Mouse (Mus musculus) testis, adult 10 weeks (tissue): ENCODE results near the gene H2-M3. TPM values are rescaled to one million over a fixed set of nuclear protein-coding genes. Genes with fewer than 3 reads are reported as not detected.

ENCODE experiments used
- polyA plus RNA-seq: library from polyadenylated mRNA; stranded (reverse); fragments of 350-450 nt; fragmentation: Illumina TruSeq; extraction: RNeasy Lipid Tissue Mini Kit (QIAGEN cat#74804); gene quantifications from one replicate; pipeline ENCODE4 v1.2.3, GENCODE M21; 2014; ENCODE audit warnings: low read depth, low replicate concordance

H2-M3 gene
- polyA plus RNA-seq: 0.28 TPM

GRCm38 (mm10) chr17:37270058-37270701 lies at the start of gene H2-M3:
TSS of gene H2-M3 (plus strand) at chr17:37270220.

GRCm38 (mm10) chr17:37237230-37237629 lies 32.8 kb upstream of the H2-M3 start, which contains the start of gene Olfr97:
TSS of gene Olfr97 (minus strand) at chr17:37237330.

DNA sequence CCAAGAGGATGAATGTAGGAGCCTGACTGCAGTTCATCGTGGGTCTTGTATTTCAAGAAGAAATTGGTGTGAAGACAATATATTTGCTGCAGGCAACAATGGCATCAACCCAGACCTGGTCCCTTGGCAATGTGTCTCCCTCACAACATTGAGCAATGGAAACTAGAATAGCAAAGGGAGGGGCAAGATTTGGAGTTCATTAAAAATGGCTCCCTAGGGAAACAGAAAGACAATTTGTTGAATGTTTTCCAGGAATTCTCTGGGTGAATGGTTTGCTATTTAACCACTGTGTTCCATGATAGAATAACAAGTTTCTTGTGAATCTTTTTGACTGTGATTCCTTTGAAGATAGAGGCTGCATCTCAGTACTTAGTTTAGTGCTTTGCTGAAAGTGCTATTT lies 6.4 kb upstream of the H2-M3 start, which contains the start of gene Olfr98:
Olfr98 (minus strand) TSS at position 124 of the 400 bp plus-strand sequence.

GRCm38 (mm10) chr17:37283360-37283759 lies 13.3 kb downstream of the H2-M3 start, which contains the start of gene Olfr99:
TSS of gene Olfr99 (minus strand) at chr17:37283460.

DNA sequence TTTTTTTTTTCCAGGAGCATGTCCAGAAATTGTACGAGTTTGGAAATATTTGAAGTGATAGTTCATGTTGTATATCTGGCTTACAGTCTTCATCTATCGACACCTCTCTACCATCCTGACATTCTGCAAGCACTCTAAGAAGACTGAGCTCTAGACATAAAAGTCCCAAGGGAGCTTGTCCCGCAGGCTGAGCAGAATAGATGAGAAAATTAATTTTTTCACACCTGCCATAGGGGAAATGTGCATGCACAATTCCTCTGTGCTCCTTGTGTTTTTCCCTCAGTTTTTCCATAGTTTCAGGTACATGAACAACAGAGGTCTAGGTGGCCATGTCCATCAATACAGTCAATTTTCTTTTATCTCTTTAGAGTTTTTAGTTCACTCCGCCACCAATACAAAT lies 34.2 kb downstream of the H2-M3 start, which contains the start of gene Olfr101:
Olfr101 (minus strand) TSS at position 101 of the 400 bp plus-strand sequence.

GRCm38 (mm10) chr17:37316954-37317353 lies 46.9 kb downstream of the H2-M3 start, which contains the start of gene Olfr102:
TSS of gene Olfr102 (minus strand) at chr17:37317054.

Other genes with a start within 250 kb of the H2-M3 start
- not detected for gene Mog, start 246.8 kb upstream of the H2-M3 start, polyA plus RNA-seq
- gene Gabbr1, start 224.3 kb upstream of the H2-M3 start, polyA plus RNA-seq: 10.9 TPM
- gene Olfr90, start 181.7 kb upstream of the H2-M3 start, polyA plus RNA-seq: not detected
- 0.07 TPM for gene Olfr91, start 171.9 kb upstream of the H2-M3 start, polyA plus RNA-seq
- not detected for gene Olfr92, start 150.1 kb upstream of the H2-M3 start, polyA plus RNA-seq
- 0.90 TPM for gene Olfr93, start 108.7 kb upstream of the H2-M3 start, polyA plus RNA-seq
- gene Ubd, start 76.3 kb upstream of the H2-M3 start, polyA plus RNA-seq: not detected
- gene Olfr94, start 69.2 kb upstream of the H2-M3 start, polyA plus RNA-seq: not detected
- gene Olfr95, start 57.1 kb upstream of the H2-M3 start, polyA plus RNA-seq: not detected
- not detected for gene Olfr96, start 50.1 kb upstream of the H2-M3 start, polyA plus RNA-seq
- not detected for gene Olfr97, start 32.9 kb upstream of the H2-M3 start, polyA plus RNA-seq
- not detected for gene Olfr98, start 6.5 kb upstream of the H2-M3 start, polyA plus RNA-seq
- gene Olfr99, start 13.2 kb downstream of the H2-M3 start, polyA plus RNA-seq: not detected
- not detected for gene Olfr101, start 34.1 kb downstream of the H2-M3 start, polyA plus RNA-seq
- gene Olfr102, start 46.8 kb downstream of the H2-M3 start, polyA plus RNA-seq: 0.14 TPM
- gene Olfr103, start 69.5 kb downstream of the H2-M3 start, polyA plus RNA-seq: not detected
- not detected for gene Olfr104-ps, start 89.4 kb downstream of the H2-M3 start, polyA plus RNA-seq
- not detected for gene Olfr105-ps, start 108.8 kb downstream of the H2-M3 start, polyA plus RNA-seq
- not detected for gene Olfr106-ps, start 120.2 kb downstream of the H2-M3 start, polyA plus RNA-seq
- not detected for gene Olfr107, start 129.0 kb downstream of the H2-M3 start, polyA plus RNA-seq
- not detected for gene Olfr108, start 175.3 kb downstream of the H2-M3 start, polyA plus RNA-seq
- not detected for gene Olfr109, start 188.7 kb downstream of the H2-M3 start, polyA plus RNA-seq
- gene H2-M2, start 213.3 kb downstream of the H2-M3 start, polyA plus RNA-seq: not detected
- not detected for gene Olfr110, start 222.2 kb downstream of the H2-M3 start, polyA plus RNA-seq
- not detected for gene Olfr111, start 237.8 kb downstream of the H2-M3 start, polyA plus RNA-seq